Mouse (Mus musculus) lung, embryonic 14.5 days (tissue): ENCODE results near the gene Fchsd2. TPM values are rescaled to one million over a fixed set of nuclear protein-coding genes. Genes with fewer than 3 reads are reported as not detected.

Source experiments
- ATAC-seq: fragments of 200-750 bp; cut with Nextera tagmentation; 2 replicates; pipeline ENCODE4 v1.8.0; 2017; ENCODE audit warnings: mild to moderate bottlenecking, moderate TSS enrichment, moderate library complexity; ENCODE audit not compliant: insufficient read depth
- DNase-seq: peaks from one replicate; pipeline ENCODE4 v3.0.0-alpha.2; 2015
- H3K27ac ChIP-seq: fragments of 300-500 bp; sonication (generic); 2 replicates; pipeline ENCODE4 v1.5.1; 2014; ENCODE audit warnings: low read depth, mild to moderate bottlenecking, moderate library complexity
- H3K27me3 ChIP-seq: fragments of 300-500 bp; sonication (generic); 2 replicates; pipeline ENCODE4 v1.6.1; 2014; ENCODE audit warnings: low read length, control low read depth; ENCODE audit not compliant: insufficient read depth
- H3K36me3 ChIP-seq: fragments of 300-500 bp; sonication (generic); 2 replicates; pipeline ENCODE4 v1.6.1; 2014; ENCODE audit warnings: control low read depth; ENCODE audit not compliant: insufficient read depth
- H3K4me1 ChIP-seq: fragments of 300-500 bp; sonication (generic); 2 replicates; pipeline ENCODE4 v1.6.1; 2014; ENCODE audit warnings: antibody characterized with exemption, control low read depth; ENCODE audit not compliant: insufficient read depth
- H3K4me2 ChIP-seq: fragments of 300-500 bp; sonication (generic); 2 replicates; pipeline ENCODE4 v1.6.1; 2014; ENCODE audit warnings: mild to moderate bottlenecking
- H3K4me3 ChIP-seq: fragments of 300-500 bp; sonication (generic); 2 replicates; pipeline ENCODE4 v1.5.1; 2014; ENCODE audit warnings: low read depth, low read length
- H3K9ac ChIP-seq: fragments of 300-500 bp; sonication (generic); 2 replicates; pipeline ENCODE4 v1.6.1; 2014
- H3K9me3 ChIP-seq: fragments of 300-500 bp; sonication (generic); 2 replicates; pipeline ENCODE4 v1.6.1; 2016; ENCODE audit warnings: low read depth, low read length, control low read depth
- CTCF ChIP-seq: IDR thresholded peaks from 2 replicates; pipeline ENCODE4 v1.5.1; 2016; ENCODE audit warnings: antibody characterized with exemption, low read depth
- WGBS: fragments of 180-500 bp; shearing (Covaris S2); extraction: QIAGEN DNeasy Blood & Tissue Kit; methylation state at CpG from one replicate; pipeline ENCODE4 v1.1.7; 2014; 5-methylcytosine and 5-hydroxymethylcytosine counted together
- polyA plus RNA-seq: library from polyadenylated mRNA; unstranded; fragments of >200 nt; fragmentation: Nextera tagmentation; extraction: Ambion mirVana; gene quantifications from 2 replicates; pipeline ENCODE4 v1.2.1, GENCODE M21; 2014

Fchsd2 gene
- polyA plus RNA-seq, 1 experiment from 2014 or later: 23.8 TPM

GRCm38 (mm10) chr7:101321218-101321827, 228.7 kb downstream of the Fchsd2 start:
- DNase-seq (peak; percentile 68), ATAC-seq (peak; percentile 66)
- H3K9me3 ChIP-seq: no peaks in the 10 kb centered on the region
- H3K4me1 ChIP-seq: 0 out of 2 replicates have a peak, but pooled peaks cover 6% of the 10 kb centered on the region
- 1% methylated on average over 42 of the region's 61 CpGs for WGBS
- H3K4me2 ChIP-seq: peak overlapping the region; percentile 96
- peak overlapping the region; percentile 76 for H3K4me3 ChIP-seq
- peaks cover 9% of the 10 kb centered on the region; the same call in 1 of the 2 replicates for H3K27me3 ChIP-seq
- no peaks in the 10 kb centered on the region for H3K36me3 ChIP-seq
- no peak for TF ChIP-seq CTCF
- H3K27ac ChIP-seq: peak overlapping the region; percentile 85
- H3K9ac ChIP-seq: peak overlapping the region; percentile 75

GRCm38 (mm10) chr7:101323141-101323594, 230.5 kb downstream of the Fchsd2 start:
- peak; percentile 26; the same call in 1 of the 2 replicates for ATAC-seq
- no peaks in the 10 kb centered on the region for H3K9me3 ChIP-seq
- H3K9ac ChIP-seq: no peak overlapping the region

GRCm38 (mm10) chr7:101324142-101324962, 231.7 kb downstream of the Fchsd2 start:
- Histone ChIP-seq H3K4me1 (0 out of 2 replicates have a peak, but pooled peaks cover 6% of the 10 kb centered on the region), H3K4me3 (no peak overlapping the region), H3K9ac (no peak overlapping the region), H3K27ac (no peak overlapping the region), H3K36me3 (no peaks in the 10 kb centered on the region), H3K9me3 (no peaks in the 10 kb centered on the region), H3K4me2 (no peak overlapping the region), H3K27me3 (peaks cover 7% of the 10 kb centered on the region; the same call in 1 of the 2 replicates)
- ATAC-seq: no peak
- no peak for TF ChIP-seq CTCF
- no peak for DNase-seq
- WGBS: 42% methylated on average over 6 of the region's 6 CpGs

More at GRCm38 (mm10) chr7:101323141-101323594, 230.5 kb downstream of the Fchsd2 start:
- peak overlapping the region; percentile 96 for H3K4me2 ChIP-seq
- peak; percentile 44 for DNase-seq
- peak overlapping the region; percentile 76; the same call in 1 of the 2 replicates for H3K4me3 ChIP-seq
- H3K4me1 ChIP-seq: 0 out of 2 replicates have a peak, but pooled peaks cover 6% of the 10 kb centered on the region
- 44% methylated on average over 4 of the region's 4 CpGs for WGBS
- no peaks in the 10 kb centered on the region for H3K36me3 ChIP-seq
- peaks cover 9% of the 10 kb centered on the region; the same call in 1 of the 2 replicates for H3K27me3 ChIP-seq
- no peak overlapping the region for H3K27ac ChIP-seq
- TF ChIP-seq CTCF: peak; percentile 18; the same call in 1 of the 2 replicates

GRCm38 (mm10) chr7:101326006-101326405, 233.3 kb downstream of the Fchsd2 start:
- ATAC-seq: no peak
- Histone ChIP-seq H3K27me3 (peaks cover 7% of the 10 kb centered on the region; the same call in 1 of the 2 replicates), H3K9me3 (no peaks in the 10 kb centered on the region), H3K9ac (no peak overlapping the region), H3K4me2 (no peak overlapping the region), H3K36me3 (no peaks in the 10 kb centered on the region), H3K4me1 (no peaks in the 10 kb centered on the region), H3K27ac (no peak overlapping the region), H3K4me3 (no peak overlapping the region)
- DNase-seq: no peak
- no peak for TF ChIP-seq CTCF
- WGBS: 76% methylated on average over 5 of the region's 5 CpGs

GRCm38 (mm10) chr7:101327263-101327662, 234.6 kb downstream of the Fchsd2 start:
- no peak for TF ChIP-seq CTCF
- H3K4me3 ChIP-seq: no peak overlapping the region
- no peak overlapping the region for H3K4me2 ChIP-seq
- no peak for DNase-seq
- WGBS: 54% methylated on average over 5 of the region's 5 CpGs
- no peak overlapping the region for H3K9ac ChIP-seq
- no peaks in the 10 kb centered on the region for H3K27me3 ChIP-seq
- no peaks in the 10 kb centered on the region for H3K4me1 ChIP-seq
- H3K36me3 ChIP-seq: no peaks in the 10 kb centered on the region
- H3K9me3 ChIP-seq: no peaks in the 10 kb centered on the region
- H3K27ac ChIP-seq: no peak overlapping the region
- ATAC-seq: no peak

GRCm38 (mm10) chr7:101327786-101328185, 235.1 kb downstream of the Fchsd2 start:
- no peaks in the 10 kb centered on the region for H3K9me3 ChIP-seq
- 82% methylated on average over 2 of the region's 2 CpGs for WGBS
- ATAC-seq: no peak
- H3K27me3 ChIP-seq: no peaks in the 10 kb centered on the region
- no peak overlapping the region for H3K4me2 ChIP-seq
- DNase-seq: no peak
- no peaks in the 10 kb centered on the region for H3K4me1 ChIP-seq
- H3K36me3 ChIP-seq: no peaks in the 10 kb centered on the region
- H3K9ac ChIP-seq: no peak overlapping the region
- H3K27ac ChIP-seq: no peak overlapping the region
- TF ChIP-seq CTCF: no peak
- no peak overlapping the region for H3K4me3 ChIP-seq
